Mouse (Mus musculus) testis, adult 2 months (tissue): ENCODE measurements around the gene Col4a4.

Experiments used
- CTCF ChIP-seq: fragments of 200-500 bp; IDR thresholded peaks from 2 replicates; pipeline ENCODE4 v1.5.1; 2012; ENCODE audit warnings: low read depth, mild to moderate bottlenecking, inconsistent platforms, low read length, moderate library complexity; ENCODE audit not compliant: control insufficient read depth, insufficient read depth, insufficient replicate concordance
- POLR2A ChIP-seq: fragments of 200-500 bp; IDR thresholded peaks from 2 replicates; pipeline ENCODE4 v1.6.1; 2012; ENCODE audit warnings: low read depth, mild to moderate bottlenecking, inconsistent platforms, low read length, moderate library complexity; ENCODE audit not compliant: control insufficient read depth

DNA sequence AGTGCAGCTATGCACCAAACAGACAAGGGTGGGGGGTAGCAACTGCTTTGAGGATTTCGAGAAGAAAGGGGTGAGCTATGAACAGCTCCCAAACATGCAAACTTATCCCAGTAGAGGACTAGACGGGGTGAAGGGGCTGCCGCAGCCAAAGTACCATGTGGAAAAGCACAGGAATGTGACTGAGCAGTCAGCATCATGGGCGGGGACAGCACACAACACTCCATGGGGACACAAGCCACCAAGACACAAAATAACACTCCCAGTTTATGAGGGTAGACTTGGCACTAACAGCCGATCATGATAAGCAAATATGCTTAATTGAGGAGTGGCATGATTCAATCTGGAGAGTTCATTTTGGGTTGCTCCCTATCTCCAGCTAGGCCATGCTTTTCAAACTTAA, 42.8 kb upstream of the Col4a4 start:
- TF ChIP-seq POLR2A (no peak), CTCF (no peak)
